Mouse (Mus musculus) heart, postnatal 0 days (tissue): ENCODE measurements around the gene Fgf10.

ENCODE experiments used
- CTCF ChIP-seq: IDR thresholded peaks from 2 replicates; pipeline ENCODE4 v1.5.1; 2016; ENCODE audit warnings: antibody characterized with exemption, control low read depth, low read depth
- EP300 ChIP-seq: IDR thresholded peaks from 2 replicates; pipeline ENCODE4 v1.6.1; 2016; ENCODE audit warnings: antibody characterized with exemption, low read depth

DNA sequence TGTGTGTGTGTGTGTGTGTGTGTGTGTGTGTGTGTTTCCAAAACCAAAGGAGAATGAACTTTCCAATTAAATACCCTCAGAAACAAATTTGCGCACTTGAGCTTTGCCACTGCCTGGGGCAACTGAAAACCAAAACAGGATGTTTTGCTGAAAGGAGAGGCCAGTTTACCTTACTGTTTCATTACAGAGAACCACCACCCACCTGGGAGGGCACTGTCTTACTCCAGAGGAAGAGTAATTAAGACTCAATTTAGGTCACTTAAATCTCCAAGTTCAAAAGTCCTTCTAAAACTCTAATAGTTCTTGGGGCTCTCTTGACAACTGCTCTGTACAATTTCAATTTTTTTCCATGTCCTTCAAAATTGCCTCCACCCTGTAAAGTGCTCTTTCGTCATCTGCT is 11.6 kb upstream of the Fgf10 start:
- TF ChIP-seq EP300 (no peak), CTCF (no peak)
